Mouse (Mus musculus) cortical plate, adult 2 months (tissue): ENCODE measurements at regions not wholly inside any gene's neighbourhood (a gene's known extent, or its start where the extent isn't known, plus 50 kb on each side); places are given as distances from the start of the nearest gene placed in this dataset.

Experiments
- CTCF ChIP-seq: fragments of 200-500 bp; IDR thresholded peaks from 2 replicates; pipeline ENCODE4 v1.5.1; 2011; ENCODE audit warnings: mild to moderate bottlenecking, control low read depth, low read length; ENCODE audit not compliant: insufficient read depth; ENCODE audit errors: extremely low read depth
- POLR2A ChIP-seq: fragments of 200-500 bp; IDR thresholded peaks from 2 replicates; pipeline ENCODE4 v1.6.1; 2011; ENCODE audit warnings: mild to moderate bottlenecking, low read length, control low read depth; ENCODE audit not compliant: insufficient read depth; ENCODE audit errors: extremely low read depth

DNA sequence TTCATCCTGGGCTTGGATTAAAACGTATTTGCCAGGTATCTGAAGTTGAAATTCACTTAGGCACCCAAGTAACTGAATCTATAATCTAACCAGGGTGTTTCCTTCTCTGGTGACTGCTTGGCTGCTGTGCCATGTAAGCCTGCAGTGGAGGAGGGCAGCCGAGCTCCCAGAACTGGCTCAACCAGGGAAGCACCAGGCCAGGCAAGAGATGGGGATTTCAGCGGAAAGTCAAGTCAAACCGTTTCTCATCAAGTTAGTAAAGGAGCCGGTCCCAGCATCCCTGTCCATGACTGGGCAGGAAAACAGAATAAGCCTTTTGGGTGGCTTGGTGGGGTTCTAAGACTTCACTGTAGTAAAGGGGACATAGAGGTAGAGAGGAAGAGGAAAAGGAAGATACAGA is 341.1 kb upstream of the Sall1 start:
- TF ChIP-seq POLR2A: no peak
- TF ChIP-seq CTCF: no peak
